27 mouse cellular contexts compared by ENCODE assay signal in genomic region chr14:45964043-45964442, GRCm38 (mm10).
"Had no signal": no experiment of that assay in that cellular context is flagged by ENCODE, and none has a peak within 500 bp of the region (broad histone marks: within the 10 kb centered on the region; RNA-seq: fewer than 3 reads in every experiment).

No protein-coding gene starts in this region.

- H3K4me2 ChIP-seq: heart, embryonic 11.5 days; heart, embryonic 13.5 days; heart, embryonic 15.5 days; hindbrain, embryonic 12.5 days; hindbrain, embryonic 14.5 days; intestine, embryonic 15.5 days; limb, embryonic 12.5 days; liver, embryonic 11.5 days; liver, embryonic 13.5 days; liver, embryonic 15.5 days had no signal

- DNase-seq: gastrocnemius, adult 2 months; gastrocnemius, postnatal 10 days; heart, adult 2 months; heart, postnatal 14 days; heart, postnatal 4 days; kidney, adult 8-10 months; kidney, postnatal 10 days; kidney, postnatal 4 days; liver; liver, embryonic 13.5 days had no signal

- H3K27me3 ChIP-seq: heart, embryonic 13.5 days; heart, embryonic 15.5 days; hindbrain, embryonic 12.5 days; intestine, embryonic 15.5 days; limb, embryonic 12.5 days; liver, embryonic 13.5 days; liver, embryonic 15.5 days had no signal

- H3K4me3 ChIP-seq: gastrocnemius, adult 2 months; heart, adult 2 months; heart, embryonic 13.5 days; heart, embryonic 15.5 days; hindbrain, embryonic 10.5 days; hindbrain, embryonic 12.5 days; intestine, embryonic 15.5 days; layer of hippocampus, adult 2 months; left cerebral cortex, adult 2 months; limb, embryonic 10.5 days; limb, embryonic 12.5 days; liver, embryonic 13.5 days; liver, embryonic 15.5 days had no signal

- H3K9ac ChIP-seq: heart, embryonic 13.5 days; heart, embryonic 15.5 days; hindbrain, embryonic 12.5 days; hindbrain, embryonic 14.5 days; intestine, embryonic 15.5 days; limb, embryonic 12.5 days; liver, embryonic 13.5 days; liver, embryonic 15.5 days had no signal

- H3K9me3 ChIP-seq: heart, embryonic 13.5 days; heart, embryonic 15.5 days; hindbrain, embryonic 10.5 days; hindbrain, embryonic 12.5 days; intestine, embryonic 15.5 days; limb, embryonic 10.5 days; limb, embryonic 12.5 days; liver, embryonic 13.5 days; liver, embryonic 15.5 days had no signal

- ATAC-seq: forebrain, embryonic 16.5 days; hindbrain, embryonic 16.5 days; inflammation-experienced regulatory T-cells, adult 6 months; intestine, embryonic 15.5 days; intestine, postnatal 0 days had no signal

- H3K27ac ChIP-seq: gastrocnemius, adult 2 months; heart, adult 2 months; heart, embryonic 13.5 days; heart, embryonic 15.5 days; hindbrain, embryonic 10.5 days; hindbrain, embryonic 12.5 days; hindbrain, embryonic 14.5 days; intestine, embryonic 15.5 days; layer of hippocampus, adult 2 months; left cerebral cortex, adult 2 months; limb, embryonic 10.5 days; limb, embryonic 12.5 days; liver, embryonic 13.5 days; liver, embryonic 15.5 days had no signal

- H3K4me1 ChIP-seq: heart, embryonic 13.5 days; heart, embryonic 15.5 days; hindbrain, embryonic 10.5 days; hindbrain, embryonic 12.5 days; intestine, embryonic 15.5 days; liver, embryonic 13.5 days; liver, embryonic 15.5 days had no signal

- H3K36me3 ChIP-seq: heart, embryonic 13.5 days; heart, embryonic 15.5 days; hindbrain, embryonic 10.5 days; hindbrain, embryonic 12.5 days; intestine, embryonic 15.5 days; limb, embryonic 10.5 days; limb, embryonic 12.5 days; liver, embryonic 13.5 days; liver, embryonic 15.5 days had no signal
